Mouse (Mus musculus) kidney, postnatal 0 days (tissue): ENCODE data around the gene Rab15. TPM values are rescaled to one million over a fixed set of nuclear protein-coding genes. Genes with fewer than 3 reads are reported as not detected.

Source experiments
- ATAC-seq: fragments of 200-750 bp; cut with Nextera tagmentation; replicated peaks from 2 replicates; pipeline ENCODE4 v1.8.0; 2017; ENCODE audit warnings: low read depth, moderate number of reproducible peaks, moderate TSS enrichment, moderate library complexity; ENCODE audit not compliant: low FRiP score
- DNase-seq: peaks from one replicate; pipeline ENCODE4 v3.0.0-alpha.2; 2016; ENCODE audit warnings: low spot score
- H3K27ac ChIP-seq: fragments of 300-500 bp; sonication (generic); 2 replicates; pipeline ENCODE4 v1.5.1; 2014; ENCODE audit warnings: mild to moderate bottlenecking
- H3K27me3 ChIP-seq: fragments of 300-500 bp; sonication (generic); 2 replicates; pipeline ENCODE4 v1.6.1; 2014; ENCODE audit warnings: low read length, mixed read lengths; ENCODE audit not compliant: insufficient read depth
- H3K36me3 ChIP-seq: fragments of 300-500 bp; sonication (generic); 2 replicates; pipeline ENCODE4 v1.6.1; 2014; ENCODE audit warnings: low read length, mixed read lengths; ENCODE audit not compliant: insufficient read depth
- H3K4me1 ChIP-seq: fragments of 300-500 bp; sonication (generic); replicated peaks from 2 replicates; pipeline ENCODE4 v1.6.1; 2014; ENCODE audit warnings: antibody characterized with exemption, low read length, mixed read lengths; ENCODE audit not compliant: insufficient read depth
- H3K4me2 ChIP-seq: fragments of 300-500 bp; sonication (generic); 2 replicates; pipeline ENCODE4 v1.6.1; 2014; ENCODE audit warnings: mild to moderate bottlenecking, low read length, moderate library complexity, mixed read lengths
- H3K4me3 ChIP-seq: fragments of 300-500 bp; sonication (generic); replicated peaks from 2 replicates; pipeline ENCODE4 v1.5.1; 2014; ENCODE audit warnings: low read depth, low read length
- H3K9ac ChIP-seq: fragments of 300-500 bp; sonication (generic); 2 replicates; pipeline ENCODE4 v1.6.1; 2014; ENCODE audit warnings: low read depth, low read length
- H3K9me3 ChIP-seq: fragments of 300-500 bp; sonication (generic); replicated peaks from 2 replicates; pipeline ENCODE4 v1.6.1; 2016; ENCODE audit warnings: low read length, inconsistent platforms, mixed read lengths
- CTCF ChIP-seq: IDR thresholded peaks from 2 replicates; pipeline ENCODE4 v1.5.1; 2016; ENCODE audit warnings: antibody characterized with exemption, low read depth, mild to moderate bottlenecking, moderate library complexity
- WGBS: fragments of 180-500 bp; shearing (Covaris S2); extraction: QIAGEN DNeasy Blood & Tissue Kit; methylation state at CpG from one replicate; pipeline ENCODE4 v1.1.7; 2014; 5-methylcytosine and 5-hydroxymethylcytosine counted together
- polyA plus RNA-seq: library from polyadenylated mRNA; unstranded; fragments of >200 nt; fragmentation: Nextera tagmentation; extraction: Ambion mirVana; gene quantifications from 2 replicates; pipeline ENCODE4 v1.2.1, GENCODE M21; 2015

Gene Rab15
- polyA plus RNA-seq, 1 experiment from 2014 or later, result 12.1 TPM

DNA sequence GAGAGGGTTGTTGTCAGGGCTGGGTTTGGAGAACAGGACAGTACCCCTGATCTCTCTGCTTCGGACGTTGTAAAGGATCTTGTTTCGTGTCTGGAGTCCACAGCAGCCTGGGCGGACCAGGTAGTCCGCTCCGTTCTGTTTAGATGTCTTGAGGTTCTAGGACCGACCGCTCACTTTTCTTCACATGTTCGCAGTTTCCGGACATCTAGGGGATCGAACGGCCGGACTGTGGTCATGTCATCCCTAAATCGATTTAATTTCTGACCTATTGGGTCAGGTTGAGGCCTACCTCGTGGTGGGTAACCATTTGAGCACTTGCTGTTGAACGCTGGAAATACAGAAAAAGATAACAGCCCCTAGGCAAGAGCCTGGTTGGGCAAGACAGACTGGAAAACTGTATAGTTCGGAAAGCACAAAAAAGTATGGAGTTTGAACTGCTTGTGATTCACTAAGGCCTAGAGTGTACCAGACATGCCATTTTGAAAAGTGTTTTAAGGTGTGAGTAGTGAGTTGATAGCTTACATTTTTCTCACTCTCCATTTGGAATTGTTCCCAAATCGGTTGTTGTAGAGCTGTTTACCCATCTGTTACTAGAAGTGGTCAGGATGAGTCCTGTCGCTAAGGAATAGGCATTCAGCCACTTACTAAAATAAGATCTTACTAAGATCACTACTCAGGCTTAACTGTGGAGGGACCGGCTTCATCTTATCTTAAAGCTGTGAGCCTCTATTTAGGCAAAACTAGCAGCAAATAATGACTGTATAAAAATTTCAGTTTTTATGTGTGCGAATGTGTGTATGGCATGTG, 15.3 kb upstream of the Rab15 start:
- Histone ChIP-seq H3K9ac (peak overlapping the region; percentile 55), H3K4me3 (peak overlapping the region; percentile 52), H3K4me2 (peak overlapping the region; percentile 59), H3K36me3 (no peaks in the 10 kb centered on the region), H3K9me3 (no peaks in the 10 kb centered on the region), H3K4me1 (0 out of 2 replicates have a peak, but pooled peaks cover 5% of the 10 kb centered on the region), H3K27me3 (no peaks in the 10 kb centered on the region), H3K27ac (peak overlapping the region; percentile 3; the same call in 1 of the 2 replicates)
- TF ChIP-seq CTCF, result no peak
- WGBS, result 13% methylated on average over 21 of the region's 21 CpGs
- ATAC-seq, result no peak
- DNase-seq, result no peak

GRCm38 (mm10) chr12:76837101-76837843, 14.6 kb upstream of the Rab15 start:
- no peaks in the 10 kb centered on the region for H3K9me3 ChIP-seq
- peak; percentile 97 for DNase-seq
- H3K27ac ChIP-seq, result peak overlapping the region; percentile 3; the same call in 1 of the 2 replicates
- H3K9ac ChIP-seq, result peak overlapping the region; percentile 55
- H3K27me3 ChIP-seq, result no peaks in the 10 kb centered on the region
- WGBS, result under 1% methylated on average over 43 of the region's 43 CpGs
- no peaks in the 10 kb centered on the region for H3K36me3 ChIP-seq
- H3K4me3 ChIP-seq, result peak overlapping the region; percentile 52
- peak overlapping the region; percentile 59 for H3K4me2 ChIP-seq
- TF ChIP-seq CTCF, result peak; percentile 90
- 0 out of 2 replicates have a peak, but pooled peaks cover 5% of the 10 kb centered on the region for H3K4me1 ChIP-seq
- ATAC-seq, result peak; percentile 99

- peak; percentile 90 for TF ChIP-seq CTCF
- ATAC-seq (no peak), DNase-seq (peak; percentile 83)
- Histone ChIP-seq H3K27me3 (no peaks in the 10 kb centered on the region), H3K4me3 (no peak overlapping the region), H3K4me2 (no peak overlapping the region), H3K36me3 (no peaks in the 10 kb centered on the region), H3K9me3 (no peaks in the 10 kb centered on the region), H3K9ac (no peak overlapping the region), H3K4me1 (no peaks in the 10 kb centered on the region), H3K27ac (no peak overlapping the region)
- WGBS, result 5% methylated on average over 3 of the region's 3 CpGs
Measured at GRCm38 (mm10) chr12:76832704-76833103, 10.0 kb upstream of the Rab15 start.

DNA sequence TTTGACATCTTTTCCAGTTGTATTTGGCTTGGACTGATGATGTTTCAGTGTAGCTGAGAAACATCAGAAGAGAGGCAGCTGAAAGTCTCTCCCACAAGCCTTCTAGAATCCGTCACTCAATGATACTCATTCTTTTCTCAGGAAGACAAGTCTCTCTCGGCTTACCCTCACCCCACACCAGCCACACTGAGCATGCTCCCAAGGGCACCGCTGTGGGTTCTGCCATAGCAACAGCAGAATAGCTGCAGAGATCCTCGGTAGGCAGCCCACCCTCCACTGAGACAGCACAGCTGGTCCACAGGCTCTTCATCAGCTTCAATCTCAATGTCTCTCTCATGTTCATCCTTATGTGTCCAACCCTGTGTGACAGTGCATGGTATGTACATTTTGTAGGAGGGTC, 2.6 kb upstream of the Rab15 start:
- Histone ChIP-seq H3K9ac (no peak overlapping the region), H3K27me3 (peaks cover 3% of the 10 kb centered on the region; the same call in 1 of the 2 replicates), H3K4me1 (no peaks in the 10 kb centered on the region; the same call in 1 of the 2 replicates), H3K4me2 (no peak overlapping the region), H3K36me3 (no peaks in the 10 kb centered on the region), H3K4me3 (no peak overlapping the region), H3K9me3 (no peaks in the 10 kb centered on the region), H3K27ac (no peak overlapping the region)
- TF ChIP-seq CTCF, result no peak
- WGBS, result 74% methylated on average over 4 of the region's 4 CpGs
- ATAC-seq, result no peak
- DNase-seq, result no peak

DNA sequence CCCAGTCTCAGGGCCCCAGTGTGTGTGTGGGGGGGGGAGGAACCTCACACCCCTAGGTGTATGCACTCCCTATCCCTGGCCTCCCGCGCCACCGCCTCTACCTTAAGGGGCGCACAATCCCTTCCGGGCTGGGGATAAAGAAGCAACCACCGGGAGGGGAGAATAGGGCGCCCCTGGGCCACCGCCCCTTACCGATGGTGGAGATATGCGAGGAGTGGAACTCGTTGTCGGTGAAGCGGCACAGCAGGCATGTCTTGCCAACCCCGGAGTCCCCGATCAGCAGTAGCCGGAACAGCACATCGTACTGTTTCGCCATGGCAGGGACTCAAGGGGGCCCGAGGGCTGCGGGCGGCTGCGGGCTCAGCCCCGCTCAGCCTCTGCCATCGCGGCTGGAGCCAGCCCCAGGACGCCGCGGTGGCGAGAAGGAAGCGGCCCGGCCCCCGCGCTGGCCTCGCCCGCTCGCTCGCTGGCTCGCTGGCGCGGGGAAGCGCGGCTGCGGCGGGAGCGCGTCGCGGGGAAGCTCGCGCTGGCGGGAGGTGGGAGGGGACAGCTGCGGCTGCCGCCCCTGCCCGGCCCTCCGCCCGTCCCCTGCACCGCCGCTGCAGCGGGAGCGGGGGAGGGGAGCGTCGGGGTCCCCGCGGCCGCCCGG, 582 bp downstream of the Rab15 start:
- WGBS, result under 1% methylated on average over 53 of the region's 66 CpGs
- Histone ChIP-seq H3K27ac (no peak overlapping the region), H3K36me3 (no peaks in the 10 kb centered on the region), H3K27me3 (peaks cover 3% of the 10 kb centered on the region; the same call in 1 of the 2 replicates), H3K4me3 (peak overlapping the region; percentile 63), H3K4me2 (peak overlapping the region; percentile 93), H3K9me3 (no peaks in the 10 kb centered on the region), H3K4me1 (no peaks in the 10 kb centered on the region; the same call in 1 of the 2 replicates), H3K9ac (peak overlapping the region; percentile 67)
- DNase-seq, result peak; percentile 42
- TF ChIP-seq CTCF, result no peak
- ATAC-seq, result peak; percentile 55

DNA sequence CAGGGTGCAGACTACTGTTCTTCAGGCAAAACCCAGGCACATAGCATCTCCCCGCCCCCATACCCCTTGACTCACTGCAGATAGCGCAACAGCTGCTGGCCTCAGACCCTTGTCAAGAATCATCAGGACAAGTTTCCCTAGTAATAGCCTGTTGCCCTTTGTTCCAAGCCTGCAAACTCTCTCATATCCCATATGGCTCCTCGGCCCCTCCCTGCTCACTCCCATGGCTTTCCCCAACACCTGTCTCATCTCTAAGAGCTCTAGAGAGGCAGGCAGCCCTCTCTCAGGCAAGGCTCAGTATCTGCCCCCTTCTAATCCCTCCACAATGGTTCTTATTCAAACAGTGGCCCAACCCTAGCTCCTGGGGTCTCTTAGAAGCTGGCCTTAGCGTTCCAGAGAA, 2.1 kb downstream of the Rab15 start:
- ATAC-seq (no peak), DNase-seq (no peak)
- Histone ChIP-seq H3K4me3 (no peak overlapping the region), H3K36me3 (no peaks in the 10 kb centered on the region), H3K9ac (no peak overlapping the region), H3K27me3 (no peaks in the 10 kb centered on the region; the same call in 1 of the 2 replicates), H3K4me1 (no peaks in the 10 kb centered on the region; the same call in 1 of the 2 replicates), H3K4me2 (no peak overlapping the region), H3K9me3 (no peaks in the 10 kb centered on the region), H3K27ac (no peak overlapping the region)
- TF ChIP-seq CTCF, result no peak
- 62% methylated on average over 4 of the region's 4 CpGs for WGBS
